Mouse (Mus musculus) heart, postnatal 14 days (tissue): ENCODE data around the gene Hs1bp3. TPM values are rescaled to one million over a fixed set of nuclear protein-coding genes. Genes with fewer than 3 reads are reported as not detected.
A peak's percentile ranks its signal among the peaks of the same experiment; 100 is the strongest.

Source experiments
- DNase-seq, 2 experiments: peaks; one replicate each; pipeline ENCODE4 v3.0.0; 2021 to 2022
- intact Hi-C: fragments of 180-260 bp; cut with DNase I; formaldehyde crosslinking; loops from one replicate; pipeline ENCODE4 v1.15.1; 2025
- long read RNA-seq, 2 experiments: library from polyadenylated mRNA; stranded (forward); transcript quantifications; one replicate each; pipeline ENCODE4 v2.0.0; 2021
- total RNA-seq, 2 experiments: library from RNA; stranded (reverse); gene quantifications; 2 replicates each; pipeline ENCODE4 v1.2.3; 2021

The Hs1bp3 gene
- total RNA-seq: 10 to 100 TPM; 11.9 to 12.9 TPM
- long read RNA-seq, experiment 1, transcript Hs1bp3-201 (7 exons, 2,959 nt): major isoform, 7 of 13 reads
- long read RNA-seq, experiment 1, partial matches to known transcripts: 4 of 13 reads
- long read RNA-seq, experiment 1, other reads (novel, unspliced or antisense): 2 of 13 reads
- long read RNA-seq, experiment 2, transcript Hs1bp3-201 (7 exons, 2,959 nt): major isoform, 5 of 9 reads
- long read RNA-seq, experiment 2, partial matches to known transcripts: 4 of 9 reads
- long read RNA-seq, experiment 2, other reads (novel, unspliced or antisense): 0 of 9 reads

DNA sequence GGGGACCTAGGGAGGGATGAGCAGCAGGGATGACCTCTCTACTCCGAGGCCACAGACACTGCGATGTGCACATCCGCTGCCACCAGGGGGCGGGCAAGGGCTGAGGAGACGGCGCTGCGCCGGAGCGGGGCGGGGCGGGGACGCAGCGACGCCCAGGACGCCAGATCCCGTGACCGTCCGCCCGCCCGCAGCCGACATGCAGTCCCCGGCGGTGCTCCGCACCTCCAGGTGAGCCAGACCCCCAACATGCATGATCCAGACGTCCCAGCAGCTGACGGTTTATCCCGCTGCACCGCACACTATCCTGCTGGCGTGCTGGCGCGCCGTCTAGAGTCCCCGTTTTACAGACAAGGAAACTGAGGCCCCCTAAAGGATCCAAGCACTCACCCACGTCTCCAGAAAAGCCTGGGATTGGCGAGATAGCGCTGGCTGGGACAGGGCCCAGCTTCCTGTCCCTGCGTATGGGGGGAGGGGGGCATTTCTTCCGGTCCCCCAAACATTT is at the start of gene Hs1bp3:
TSS of gene Hs1bp3 (plus strand) at position 163 of the 502 bp plus-strand sequence.
- intact Hi-C loops: no loop called here
- DNase-seq: peak; percentile 94 to 95

DNA sequence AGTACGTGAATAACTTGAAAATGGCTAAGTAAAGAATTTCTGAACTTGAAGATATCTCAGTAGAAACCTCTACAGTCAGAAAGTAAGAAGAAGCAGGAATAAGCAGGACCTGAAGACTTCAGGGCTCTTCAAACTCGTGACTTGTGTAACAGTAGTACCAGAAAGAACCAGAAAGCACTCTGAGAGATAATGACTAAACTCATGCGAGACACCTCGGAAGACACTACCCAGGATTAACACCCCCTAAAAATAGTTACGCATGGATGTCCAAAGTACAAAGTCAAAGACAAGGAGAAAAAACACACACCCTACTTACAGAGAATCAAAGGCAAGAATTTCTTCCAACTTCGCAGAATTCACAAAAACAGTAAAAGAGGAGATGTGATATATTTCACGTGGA is 46.9 kb upstream of the Hs1bp3 start:
- no peak for DNase-seq
- intact Hi-C loops: no loop called here

GRCm38 (mm10) chr12:8269627-8270026 is 43.6 kb upstream of the Hs1bp3 start:
- intact Hi-C loops: no loop called here

GRCm38 (mm10) chr12:8271405-8271804 is 41.8 kb upstream of the Hs1bp3 start:
- intact Hi-C loops: no loop called here
- no peak for DNase-seq

More at GRCm38 (mm10) chr12:8269627-8270026, 43.6 kb upstream of the Hs1bp3 start:
- no peak for DNase-seq

DNA sequence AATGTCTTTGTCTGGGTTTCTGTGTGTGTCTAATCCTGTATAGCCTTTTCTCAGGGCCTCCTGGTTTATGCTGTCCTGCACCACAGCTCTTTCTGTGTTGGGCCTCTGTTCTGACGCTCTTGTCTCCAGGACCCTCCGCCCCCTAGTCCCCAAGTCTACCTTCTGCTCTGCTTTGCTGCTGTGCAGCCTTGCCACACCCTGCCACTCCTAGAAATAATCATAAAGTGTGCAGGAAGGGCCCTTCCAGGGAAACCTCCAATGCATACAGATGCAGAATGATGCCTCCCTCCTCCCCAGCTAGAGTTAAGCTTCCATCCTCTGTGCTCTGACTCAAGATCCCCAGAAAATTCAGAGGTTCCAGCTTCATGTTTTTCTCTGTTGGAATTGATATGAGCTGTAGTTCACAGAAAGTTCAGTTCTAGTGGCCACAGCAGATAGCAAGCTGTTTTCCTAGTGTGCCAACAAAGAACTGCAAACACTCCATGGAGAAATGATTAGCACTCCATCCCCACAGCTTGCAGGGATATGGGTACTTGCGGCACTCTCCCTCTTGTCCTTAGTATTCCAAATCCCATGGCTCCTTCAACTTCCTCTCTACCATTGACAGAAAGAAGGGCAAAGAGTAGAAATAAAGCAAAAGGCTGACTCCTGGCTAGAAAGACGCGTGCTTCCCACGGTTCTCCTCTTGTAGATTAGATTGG is 39.6 kb upstream of the Hs1bp3 start:
- intact Hi-C loops: no loop called here
- DNase-seq: no peak

GRCm38 (mm10) chr12:8275424-8275823 is 37.8 kb upstream of the Hs1bp3 start:
- intact Hi-C loops: loop anchor here (5.0 kb wide), 1 partner anchor 33 kb away; no protein-coding TSS in a partner anchor
- no peak for DNase-seq

GRCm38 (mm10) chr12:8281225-8282017 is 31.8 kb upstream of the Hs1bp3 start:
- DNase-seq: no peak
- intact Hi-C loops: no loop called here

DNA sequence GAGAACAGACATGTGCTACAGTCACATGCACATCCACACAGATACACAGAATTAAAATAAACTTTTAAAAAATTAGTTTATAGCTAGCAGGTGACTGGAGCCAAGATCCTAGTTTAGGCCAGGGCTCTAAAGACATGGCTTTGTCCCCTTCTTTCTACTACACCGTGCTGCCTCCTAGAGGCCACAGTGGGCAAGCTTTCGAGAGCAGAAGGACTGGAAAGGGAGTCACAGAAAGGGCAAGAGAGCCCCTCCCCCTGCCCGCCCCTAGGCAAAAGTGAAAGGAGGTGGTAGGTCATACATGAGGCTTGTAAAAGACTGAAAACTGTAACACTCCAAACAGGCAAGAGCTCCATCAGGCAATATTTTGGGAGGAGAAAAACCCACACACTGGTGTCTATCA is 25.3 kb upstream of the Hs1bp3 start:
- no peak for DNase-seq
- intact Hi-C loops: no loop called here

DNA sequence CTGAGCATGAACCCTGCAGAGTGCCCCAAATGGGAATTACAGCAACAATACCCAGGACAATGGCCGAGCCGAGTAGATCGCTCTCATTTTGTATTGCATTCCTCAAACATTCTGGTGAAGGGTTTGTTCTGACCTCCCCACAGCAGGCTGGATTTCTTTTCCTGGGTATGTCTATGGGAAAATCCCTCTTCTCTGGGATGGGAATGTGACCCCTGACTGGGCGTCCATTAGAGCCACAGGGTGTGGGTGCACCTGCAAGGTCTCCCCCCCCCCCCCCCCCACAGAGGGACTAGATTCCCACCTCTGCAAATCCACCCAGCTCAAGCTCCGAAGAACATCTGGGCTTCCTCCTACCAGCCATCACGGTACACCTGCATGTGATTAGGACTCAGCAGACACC is 24.1 kb upstream of the Hs1bp3 start:
- intact Hi-C loops: no loop called here
- DNase-seq: no peak

DNA sequence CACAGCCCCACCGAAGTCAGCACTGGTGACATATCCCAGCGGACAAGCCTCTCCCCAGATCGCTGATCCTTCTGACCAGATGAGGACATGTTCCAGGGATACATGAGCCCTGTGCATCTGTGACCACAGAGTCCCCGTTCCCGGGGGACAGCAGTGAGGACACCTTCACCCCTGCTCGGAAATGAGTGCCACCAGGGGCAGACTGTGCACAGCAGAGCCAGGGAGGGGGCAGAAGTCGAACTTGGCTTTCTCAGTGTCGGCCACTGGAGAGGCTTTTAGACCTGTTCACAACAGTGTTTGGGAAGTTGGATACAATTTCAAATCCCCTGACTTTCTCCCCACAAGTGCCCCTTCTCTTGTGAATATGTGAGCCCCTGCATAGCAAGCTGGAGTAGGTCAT is 23.7 kb upstream of the Hs1bp3 start:
- intact Hi-C loops: no loop called here
- DNase-seq: no peak

- intact Hi-C loops: loop anchor here (2.0 kb wide), 1 partner anchor 15 kb away; no protein-coding TSS in a partner anchor
- DNase-seq: no peak
Observed at GRCm38 (mm10) chr12:8291157-8291853, 21.9 kb upstream of the Hs1bp3 start.

DNA sequence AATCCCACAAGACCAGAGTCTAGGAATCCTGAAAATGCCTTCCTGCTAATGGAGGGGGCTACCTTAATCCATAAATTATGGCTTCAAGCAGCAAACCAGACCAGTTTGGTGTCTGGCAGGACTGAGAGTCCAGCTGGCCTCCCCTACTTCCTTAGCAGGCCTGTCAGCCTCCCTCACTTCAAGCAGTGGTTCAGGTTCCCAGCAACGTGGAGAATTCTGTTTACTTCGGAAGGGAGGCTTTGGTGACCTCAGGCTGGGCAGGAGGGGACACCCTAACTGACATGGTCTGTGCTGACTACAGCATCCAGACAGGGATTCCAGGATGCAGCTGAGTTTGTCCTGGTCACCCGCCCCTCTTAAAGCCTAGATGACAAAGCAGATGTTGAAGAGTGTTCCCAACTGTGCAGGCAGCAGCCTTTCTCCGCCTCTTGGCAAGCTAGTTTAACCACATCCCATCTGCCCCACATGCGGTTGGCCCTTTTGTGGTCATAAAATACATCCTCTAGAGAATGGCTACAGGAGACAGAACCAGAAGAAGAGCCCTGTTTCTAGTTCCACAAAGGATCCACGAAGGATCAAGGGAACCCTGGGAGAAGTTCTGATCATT is 17.8 kb upstream of the Hs1bp3 start:
- intact Hi-C loops: no loop called here
- DNase-seq: no peak

DNA sequence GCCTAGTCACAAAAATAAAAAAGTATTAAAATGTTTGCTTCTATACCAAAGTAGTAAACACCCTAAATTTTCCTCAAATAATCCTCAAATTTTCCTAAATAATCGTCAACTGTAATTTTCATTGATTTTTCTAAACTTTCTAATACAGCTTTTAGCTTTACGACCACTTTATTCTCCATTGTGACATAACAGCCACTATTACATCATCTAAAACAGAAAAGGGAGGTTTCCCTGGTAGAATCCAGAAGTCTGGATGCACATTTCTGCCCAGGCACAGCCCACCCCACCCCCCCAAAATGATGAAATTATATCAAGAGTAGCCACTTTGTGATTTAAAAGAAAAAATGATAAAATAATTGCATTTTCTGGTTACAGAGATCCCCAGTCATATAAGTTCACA is 17.1 kb upstream of the Hs1bp3 start:
- intact Hi-C loops: no loop called here
- no peak for DNase-seq

GRCm38 (mm10) chr12:8297586-8298214 is 15.5 kb upstream of the Hs1bp3 start:
- intact Hi-C loops: no loop called here
- DNase-seq: no peak

GRCm38 (mm10) chr12:8298361-8299142 is 14.7 kb upstream of the Hs1bp3 start:
- intact Hi-C loops: no loop called here
- no peak for DNase-seq

GRCm38 (mm10) chr12:8299143-8300110 is 13.8 kb upstream of the Hs1bp3 start:
- DNase-seq: no peak
- intact Hi-C loops: loop anchor here (5.0 kb wide), 1 partner anchor 82 kb away; no protein-coding TSS in a partner anchor

GRCm38 (mm10) chr12:8300111-8300480 is 13.1 kb upstream of the Hs1bp3 start:
- intact Hi-C loops: loop anchor here (5.0 kb wide), 1 partner anchor 83 kb away; no protein-coding TSS in a partner anchor
- DNase-seq: no peak
